Comparison of ENCODE assay signal across 8 mouse cellular contexts in genomic region chrX:164419471-164419939, GRCm38 (mm10). TPM values are rescaled to one million over a fixed set of nuclear protein-coding genes. Genes with fewer than 3 reads are reported as not detected.
A peak's percentile ranks its signal among the peaks of the same experiment; 100 is the strongest.
DNase-seq lines count a peak whose midpoint lies in the region; ATAC-seq and TF ChIP-seq lines count a peak whose summit lies in the region.

TSS of gene Piga (plus strand) at chrX:164419787.

- peaks cover 20% of the 10 kb centered on the region for H3K36me3 ChIP-seq in G1E (replicated peaks)
- H3K36me3 ChIP-seq in forebrain, embryonic 16.5 days (ENCODE audit: control insufficient read depth, insufficient read depth): no peaks in the 10 kb centered on the region
- 0 out of 2 replicates have a peak, but pooled peaks cover 11% of the 10 kb centered on the region for H3K36me3 ChIP-seq in lung, embryonic 15.5 days

- H3K4me3 ChIP-seq in G1E (ENCODE audit: low read depth, low read length): peak within 1 kb of the TSS; percentile 74
- H3K4me3 ChIP-seq in forebrain, embryonic 16.5 days (replicated peaks; ENCODE audit: low read length): peak within 1 kb of the TSS; percentile 63
- peak within 1 kb of the TSS; percentile 57 for H3K4me3 ChIP-seq in lung, embryonic 15.5 days

- no peaks in the 10 kb centered on the region for H3K9me3 ChIP-seq in G1E (replicated peaks)
- no peaks in the 10 kb centered on the region for H3K9me3 ChIP-seq in forebrain, embryonic 16.5 days (ENCODE audit: control insufficient read depth, low read length)
- no peaks in the 10 kb centered on the region for H3K9me3 ChIP-seq in lung, embryonic 15.5 days

- peak within 1 kb of the TSS; percentile 61 for H3K4me2 ChIP-seq in forebrain, embryonic 16.5 days (ENCODE audit: low read length)
- peak within 1 kb of the TSS; percentile 54 for H3K4me2 ChIP-seq in lung, embryonic 15.5 days

- H3K27ac ChIP-seq in forebrain, embryonic 16.5 days (ENCODE audit: low read length): peak within 1 kb of the TSS; percentile 61
- H3K27ac ChIP-seq in lung, embryonic 15.5 days: peak within 1 kb of the TSS; percentile 62

- H3K4me1 ChIP-seq in G1E (ENCODE audit: insufficient read depth, low read depth, low read length): peaks cover 17% of the 10 kb centered on the region; the same call in 1 of the 2 replicates
- peaks cover 5% of the 10 kb centered on the region; the same call in 1 of the 2 replicates for H3K4me1 ChIP-seq in forebrain, embryonic 16.5 days (replicated peaks; ENCODE audit: control insufficient read depth, insufficient read depth, low read length)
- H3K4me1 ChIP-seq in lung, embryonic 15.5 days: peaks cover 9% of the 10 kb centered on the region; the same call in 1 of the 2 replicates

- WGBS in forebrain, embryonic 16.5 days: 21% methylated on average over 39 of the region's 40 CpGs
- WGBS in lung, embryonic 15.5 days: 21% methylated on average over 40 of the region's 40 CpGs

- peak; percentile 62 for DNase-seq in G1E (ENCODE audit: low spot score)
- DNase-seq in cerebellum, adult 18-20 months: peak; percentile 86 to 92
- DNase-seq in heart, postnatal 4 days: peak; percentile 90
- DNase-seq in layer of hippocampus, adult 8-10 months (ENCODE audit: low spot score in 2 of 2): peak; percentile 94 to 97
- peak; percentile 94 for DNase-seq in ovary, adult 18-20 months (ENCODE audit: low spot score)
- peak; percentile 93 for DNase-seq in thymus, postnatal 0 days (ENCODE audit: low spot score)

- H3K9ac ChIP-seq in forebrain, embryonic 16.5 days (replicated peaks; ENCODE audit: low read depth, low read length): peak within 1 kb of the TSS; percentile 59
- H3K9ac ChIP-seq in lung, embryonic 15.5 days: peak within 1 kb of the TSS; percentile 65

- TF ChIP-seq CTCF in G1E (IDR thresholded peaks at IDR 0.05; ENCODE audit: low read depth, low read length): no peak

- ATAC-seq in G1E (ENCODE audit: extremely low read depth, insufficient number of reproducible peaks, low FRiP score, poor library complexity, severe bottlenecking): peak; percentile 98
- peak; percentile 99 for ATAC-seq in forebrain, embryonic 16.5 days
- ATAC-seq in lung, embryonic 15.5 days (ENCODE audit: borderline replicate concordance, extremely low read depth, low FRiP score, low TSS enrichment): peak; percentile 100

- H3K27me3 ChIP-seq in G1E (ENCODE audit: insufficient read depth, low read length): no peaks in the 10 kb centered on the region
- no peaks in the 10 kb centered on the region for H3K27me3 ChIP-seq in forebrain, embryonic 16.5 days (replicated peaks; ENCODE audit: control insufficient read depth, insufficient read depth, low read length)
- no peaks in the 10 kb centered on the region for H3K27me3 ChIP-seq in lung, embryonic 15.5 days

RNA-seq across cellular contexts. Expression of gene Piga, which starts in this region (rescaled TPM):
- total RNA-seq in G1E (2014; fragmentation: Nextera tagmentation): 19.3 and 28.4 TPM in 2 replicates
- total RNA-seq in G1E (2017): 26.4 and 27.4 TPM in 2 replicates
- 0.63 and 1.0 TPM in 2 replicates for polyA plus RNA-seq in G1E (2012)
- 7.6 and 8.0 TPM in 2 replicates for polyA plus RNA-seq in forebrain, embryonic 16.5 days (2015; fragmentation: Nextera tagmentation; extraction: Ambion mirVana)
- total RNA-seq in heart, postnatal 4 days (2021): 1 to 10 TPM; 4.8 to 5.1 TPM
- 1 to 10 TPM; 5.7 to 8.8 (median 7.3) TPM for total RNA-seq in layer of hippocampus, adult 8-10 months (2022)
- polyA plus RNA-seq in lung, embryonic 15.5 days (2015; fragmentation: Nextera tagmentation; extraction: Ambion mirVana): 18.8 and 19.8 TPM in 2 replicates
- 10.7 and 11.0 TPM in 2 replicates for polyA plus RNA-seq in thymus, postnatal 0 days (2015; fragmentation: Nextera tagmentation; extraction: Ambion mirVana)

Comparison
In these comparisons a context has a peak if more than half of its experiments do, and no peak if none do; other contexts are left out.
1. Peak in every context shown above with its lines: DNase-seq, ATAC-seq, H3K4me3 ChIP-seq and H3K27ac ChIP-seq.